Mouse (Mus musculus): ENCODE data around the gene Olfr459.
A peak's percentile ranks its signal among the peaks of the same experiment; 100 is the strongest.

Gene Olfr459

GRCm38 (mm10) chr6:41775077-41775476 lies at the start of gene Olfr459:
TSS of gene Olfr459 (minus strand) at chr6:41775177.
- DNase-seq = no peak

GRCm38 (mm10) chr6:41824086-41824485 lies 49.1 kb upstream of the Olfr459 start:
- no peak for DNase-seq

- peak; percentile 56 for DNase-seq
Observed at GRCm38 (mm10) chr6:41786700-41787099, 11.7 kb upstream of the Olfr459 start.

GRCm38 (mm10) chr6:41775721-41776120 lies 744 bp upstream of the Olfr459 start:
- DNase-seq = peak; percentile 69

- no peak for DNase-seq
Observed at GRCm38 (mm10) chr6:41769872-41770271, 5.1 kb downstream of the Olfr459 start.

GRCm38 (mm10) chr6:41764306-41764705 lies 10.7 kb downstream of the Olfr459 start:
- DNase-seq = no peak

GRCm38 (mm10) chr6:41762370-41762757 lies 12.6 kb downstream of the Olfr459 start:
- DNase-seq = no peak

- peak; percentile 52 for DNase-seq
Observed at GRCm38 (mm10) chr6:41761702-41762369, 13.1 kb downstream of the Olfr459 start.

- no peak for DNase-seq
Observed at GRCm38 (mm10) chr6:41759618-41760017, 15.4 kb downstream of the Olfr459 start.

- no peak for DNase-seq
Observed at GRCm38 (mm10) chr6:41758421-41758820, 16.6 kb downstream of the Olfr459 start.

- DNase-seq = no peak
Observed at GRCm38 (mm10) chr6:41757199-41757598, 17.8 kb downstream of the Olfr459 start.

GRCm38 (mm10) chr6:41754626-41755025 lies 20.4 kb downstream of the Olfr459 start:
- DNase-seq = no peak

GRCm38 (mm10) chr6:41744664-41745392 lies 30.1 kb downstream of the Olfr459 start:
- no peak for DNase-seq

GRCm38 (mm10) chr6:41741101-41741500 lies 33.9 kb downstream of the Olfr459 start:
- DNase-seq = no peak

GRCm38 (mm10) chr6:41734719-41735470 lies 40.1 kb downstream of the Olfr459 start:
- no peak for DNase-seq

- DNase-seq = no peak
Observed at GRCm38 (mm10) chr6:41727989-41728609, 46.9 kb downstream of the Olfr459 start.

GRCm38 (mm10) chr6:41721430-41721829 lies 53.5 kb downstream of the Olfr459 start:
- no peak for DNase-seq
